Mouse (Mus musculus) erythroblast, embryonic 14.5 days (primary cell): ENCODE measurements around the gene Stk4. TPM values are rescaled to one million over a fixed set of nuclear protein-coding genes. Genes with fewer than 3 reads are reported as not detected.

Experiments
- H3K27me3 ChIP-seq: 2 replicates; pipeline ENCODE4 v1.6.1; 2012; ENCODE audit warnings: inconsistent platforms; ENCODE audit not compliant: control insufficient read depth
- H3K36me3 ChIP-seq: 2 replicates; pipeline ENCODE4 v1.6.1; 2012; ENCODE audit warnings: mild to moderate bottlenecking, inconsistent platforms; ENCODE audit not compliant: control insufficient read depth
- H3K4me1 ChIP-seq: 2 replicates; pipeline ENCODE4 v1.6.1; 2012; ENCODE audit warnings: inconsistent platforms; ENCODE audit not compliant: control insufficient read depth
- H3K4me3 ChIP-seq: replicated peaks from 2 replicates; pipeline ENCODE3; 2012; ENCODE audit warnings: moderate library complexity, mild to moderate bottlenecking, inconsistent platforms
- H3K9me3 ChIP-seq: 2 replicates; pipeline ENCODE4 v1.6.1; 2012; ENCODE audit warnings: low read length, inconsistent platforms, mixed read lengths; ENCODE audit not compliant: control insufficient read depth
- GATA1 ChIP-seq: IDR thresholded peaks from 2 replicates; pipeline ENCODE4 v1.6.1; 2012; ENCODE audit warnings: low read length, inconsistent platforms, mixed read lengths
- TAL1 ChIP-seq: IDR thresholded peaks from 3 replicates; pipeline ENCODE4 v1.6.1; 2012; ENCODE audit warnings: low read length, inconsistent platforms, mixed read lengths
- polyA plus RNA-seq: library from polyadenylated mRNA; stranded (reverse); fragments of >175 nt; gene quantifications from 2 replicates; pipeline ENCODE4 v1.2.3, GENCODE M21; 2012

The Stk4 gene
- polyA plus RNA-seq, 1 experiment: 0.71 TPM

DNA sequence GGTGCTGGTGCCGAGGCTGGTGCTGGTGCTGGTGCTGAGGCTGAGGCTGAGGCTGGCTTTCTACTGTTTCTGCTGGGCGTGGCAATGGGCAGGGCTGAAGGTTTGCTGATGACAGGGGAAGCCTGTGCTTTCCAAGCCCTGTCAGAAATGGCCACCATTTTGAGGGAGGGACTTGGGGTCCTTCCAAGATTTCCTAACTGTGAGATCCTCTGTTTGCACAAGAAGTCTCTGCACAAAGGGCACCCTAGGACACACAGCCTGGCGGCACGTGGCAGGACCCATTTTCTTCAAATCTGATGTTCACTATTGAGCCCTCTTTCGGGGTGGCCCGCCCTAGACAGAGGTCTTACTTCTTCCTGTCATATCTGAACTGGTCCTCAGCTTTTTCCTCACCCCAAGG, 120.5 kb downstream of the Stk4 start, which contains the start of gene Wfdc12:
Wfdc12 (minus strand) TSS at position 33 of the 400 bp plus-strand sequence.
- Histone ChIP-seq H3K9me3 (peaks cover under 1% of the 10 kb centered on the region; the same call in 1 of the 2 replicates), H3K4me3 (no peak within 1 kb of the TSS), H3K27me3 (no peaks in the 10 kb centered on the region), H3K36me3 (no peaks in the 10 kb centered on the region), H3K4me1 (no peaks in the 10 kb centered on the region)
- TF ChIP-seq TAL1 (no peak), GATA1 (no peak)

DNA sequence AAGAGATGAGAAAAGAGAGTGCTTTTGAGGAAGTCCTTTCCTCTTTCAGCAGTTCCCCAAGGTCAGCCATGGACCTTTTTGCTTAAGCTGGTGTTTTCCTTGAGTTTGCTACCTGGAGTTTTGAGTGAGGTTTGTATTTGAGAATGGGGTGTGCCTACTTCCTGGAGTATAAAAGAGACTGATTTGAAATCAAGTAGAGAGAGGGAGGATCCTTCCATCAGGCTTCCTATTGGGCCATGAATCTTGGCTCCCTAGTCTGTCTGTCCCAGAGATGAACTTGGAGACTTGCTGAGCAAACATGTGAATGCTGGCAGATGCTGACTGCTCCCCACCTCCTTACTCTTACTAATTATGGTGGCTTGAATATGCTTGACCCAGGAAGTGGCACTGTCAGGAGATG, 122.2 kb downstream of the Stk4 start:
- no peaks in the 10 kb centered on the region for H3K36me3 ChIP-seq
- H3K4me1 ChIP-seq: no peaks in the 10 kb centered on the region
- TF ChIP-seq GATA1 (no peak), TAL1 (no peak)
- no peaks in the 10 kb centered on the region for H3K9me3 ChIP-seq
- H3K27me3 ChIP-seq: no peaks in the 10 kb centered on the region
- H3K4me3 ChIP-seq: no peak overlapping the region

DNA sequence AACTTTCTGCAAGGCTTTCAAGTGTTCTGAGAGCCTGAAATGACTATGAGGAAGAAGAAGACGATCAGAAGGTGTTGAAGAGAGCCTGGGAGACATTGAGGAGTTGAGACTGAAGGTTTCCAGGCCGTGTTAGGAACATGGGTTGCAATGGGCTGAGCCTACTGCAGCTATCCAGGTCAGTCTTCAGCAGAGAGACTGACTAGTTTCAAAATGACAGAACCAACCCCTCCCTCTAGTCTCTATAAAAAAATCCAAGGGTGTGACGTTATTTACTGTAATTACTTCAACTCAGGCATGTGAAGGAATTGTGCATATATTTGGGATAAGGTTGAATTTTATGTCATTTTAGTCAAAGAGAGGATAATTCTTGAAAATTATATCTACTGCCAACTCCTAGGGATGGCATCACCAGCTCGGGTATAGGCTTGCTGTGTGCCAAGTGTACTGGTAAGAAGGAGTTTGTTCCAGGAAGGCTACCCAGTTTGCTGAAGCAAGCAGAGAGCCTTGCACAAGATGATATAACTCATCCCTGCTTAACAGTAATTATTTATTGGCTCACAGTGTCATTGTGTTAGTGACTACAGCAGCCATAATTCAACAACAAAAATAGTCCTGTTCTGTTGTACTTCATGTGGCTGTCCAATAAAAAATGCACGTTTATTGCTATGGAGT, 125.0 kb downstream of the Stk4 start:
- TF ChIP-seq TAL1: no peak
- no peak for TF ChIP-seq GATA1
- Histone ChIP-seq H3K9me3 (no peaks in the 10 kb centered on the region; the same call in 1 of the 2 replicates), H3K27me3 (no peaks in the 10 kb centered on the region)

DNA sequence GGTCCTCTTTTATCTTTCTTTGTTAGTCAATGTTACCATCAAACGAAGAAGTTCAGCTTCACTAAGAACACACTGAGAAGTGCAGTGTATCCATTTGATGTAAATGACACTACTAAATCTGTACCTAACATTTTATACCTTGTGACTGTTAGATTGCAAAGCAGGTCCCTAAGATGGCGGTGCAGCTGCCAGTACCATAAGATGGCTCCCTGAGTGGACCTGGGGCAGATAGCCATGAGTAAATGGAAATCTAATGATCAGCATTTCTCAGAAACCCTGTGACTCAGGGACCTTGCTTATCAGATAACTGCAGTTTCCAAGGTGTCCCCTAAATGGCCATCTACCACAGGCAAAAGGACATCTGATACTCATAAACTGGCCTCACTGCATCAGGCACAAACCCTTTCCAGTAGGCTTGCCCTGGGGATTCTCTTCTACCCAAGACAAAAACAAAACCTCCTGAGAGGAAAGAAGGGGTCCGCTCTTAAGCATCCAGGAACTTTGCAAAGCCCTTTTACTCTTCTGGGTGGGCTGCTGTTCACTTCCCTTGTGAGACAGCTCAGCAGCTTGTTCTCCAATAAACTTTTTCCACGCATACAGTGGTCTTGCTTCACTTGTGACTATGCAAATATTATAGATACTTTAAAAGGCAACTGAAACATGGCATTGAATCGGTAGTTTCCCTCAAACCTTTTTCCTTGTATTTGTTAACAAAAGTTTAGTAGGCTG, 126.0 kb downstream of the Stk4 start:
- no peaks in the 10 kb centered on the region for H3K36me3 ChIP-seq
- TF ChIP-seq TAL1: no peak
- no peak for TF ChIP-seq GATA1
- H3K27me3 ChIP-seq: no peaks in the 10 kb centered on the region
- H3K4me3 ChIP-seq: no peak overlapping the region
- no peaks in the 10 kb centered on the region; the same call in 1 of the 2 replicates for H3K9me3 ChIP-seq
- no peaks in the 10 kb centered on the region for H3K4me1 ChIP-seq

More for the DNA sequence above, 125.0 kb downstream of the Stk4 start:
- Histone ChIP-seq H3K36me3 (no peaks in the 10 kb centered on the region), H3K4me3 (no peak overlapping the region), H3K4me1 (no peaks in the 10 kb centered on the region)

DNA sequence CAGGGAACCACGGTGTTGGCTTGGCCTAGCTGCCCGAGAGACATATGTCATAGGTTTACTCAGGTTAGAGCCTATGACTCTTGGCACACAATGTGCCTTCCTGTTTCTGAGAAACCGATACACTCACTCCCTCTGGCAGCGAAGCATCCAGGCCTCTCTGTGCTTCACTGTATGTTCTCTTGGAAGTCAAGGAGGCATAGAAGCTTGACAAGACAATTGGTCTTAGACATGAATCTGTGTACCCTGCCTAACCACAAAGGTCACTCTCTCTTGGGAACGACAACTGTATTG, 126.5 kb downstream of the Stk4 start:
- H3K4me3 ChIP-seq: no peak overlapping the region
- no peaks in the 10 kb centered on the region for H3K4me1 ChIP-seq
- TF ChIP-seq TAL1: no peak
- no peak for TF ChIP-seq GATA1
- H3K27me3 ChIP-seq: no peaks in the 10 kb centered on the region
- no peaks in the 10 kb centered on the region; the same call in 1 of the 2 replicates for H3K9me3 ChIP-seq
- H3K36me3 ChIP-seq: no peaks in the 10 kb centered on the region

DNA sequence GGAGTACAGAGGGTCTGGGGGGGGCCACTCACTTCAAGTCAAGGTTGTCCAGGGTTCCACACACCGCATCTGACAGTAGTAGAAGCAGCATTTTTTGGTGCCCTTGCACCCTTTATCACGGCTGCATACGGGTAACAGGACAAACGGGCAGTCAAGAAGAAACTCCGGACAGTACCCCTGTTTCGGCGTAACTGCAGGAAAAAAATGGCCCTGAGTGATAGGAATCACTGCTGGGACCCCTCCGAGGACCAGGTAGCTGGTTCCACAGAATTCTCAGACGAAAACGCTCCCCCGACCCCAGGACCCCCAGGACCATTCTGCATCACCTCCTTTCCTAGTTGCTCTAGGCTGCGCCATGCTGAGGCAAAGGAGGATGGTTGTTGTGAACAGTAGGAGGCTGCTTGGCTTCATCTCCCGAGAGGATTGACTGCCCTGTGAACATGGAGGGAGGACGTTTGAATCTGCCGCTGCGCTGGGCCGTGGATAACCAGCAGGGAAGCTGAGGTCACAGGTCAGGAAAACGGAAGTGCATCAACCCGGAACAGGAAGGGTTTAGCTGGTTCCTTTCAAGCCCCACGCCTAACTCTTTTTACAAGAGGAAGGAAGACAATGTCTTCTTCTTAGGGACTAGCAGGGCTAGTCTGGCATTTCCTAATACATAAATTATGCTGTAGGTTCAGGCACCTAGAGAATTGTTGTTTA, 129.7 kb downstream of the Stk4 start, which contains the start of gene Wfdc15a:
Wfdc15a (minus strand) TSS at position 505 of the 702 bp plus-strand sequence.
- TF ChIP-seq GATA1: no peak
- TF ChIP-seq TAL1: no peak
- Histone ChIP-seq H3K4me3 (no peak within 1 kb of the TSS), H3K9me3 (no peaks in the 10 kb centered on the region; the same call in 1 of the 2 replicates), H3K4me1 (no peaks in the 10 kb centered on the region), H3K36me3 (no peaks in the 10 kb centered on the region), H3K27me3 (no peaks in the 10 kb centered on the region)

Other genes starting within 250 kb of the Stk4 start
- not detected in 2 replicates for gene Ccn5, start 249.5 kb upstream of the Stk4 start, polyA plus RNA-seq
- not detected in 2 replicates for gene Kcnk15, start 216.7 kb upstream of the Stk4 start, polyA plus RNA-seq
- 0.01 TPM in 1 of 2 replicates, not detected in the other for gene Rims4, start 151.6 kb upstream of the Stk4 start, polyA plus RNA-seq
- 3.1 and 3.7 TPM in 2 replicates for gene Ywhab, start 75.4 kb upstream of the Stk4 start, polyA plus RNA-seq
- 0.02 and 0.09 TPM in 2 replicates for gene Pabpc1l, start 44.9 kb upstream of the Stk4 start, polyA plus RNA-seq
- gene Tomm34, start 847 bp downstream of the Stk4 start, polyA plus RNA-seq: 0.39 and 0.73 TPM in 2 replicates
- gene Kcns1, start 100.8 kb downstream of the Stk4 start, polyA plus RNA-seq: not detected in 2 replicates
- gene Wfdc5, start 112.4 kb downstream of the Stk4 start, polyA plus RNA-seq: not detected in 2 replicates
- not detected in 2 replicates for gene Wfdc12, start 120.3 kb downstream of the Stk4 start, polyA plus RNA-seq
- gene Wfdc15a, start 129.8 kb downstream of the Stk4 start, polyA plus RNA-seq: not detected in 2 replicates
- not detected in 2 replicates for gene Wfdc15b, start 151.3 kb downstream of the Stk4 start, polyA plus RNA-seq
- not detected in 2 replicates for gene Svs2, start 168.1 kb downstream of the Stk4 start, polyA plus RNA-seq
- not detected in 2 replicates for gene Svs3b, start 186.3 kb downstream of the Stk4 start, polyA plus RNA-seq
- not detected in 2 replicates for gene Svs4, start 208.1 kb downstream of the Stk4 start, polyA plus RNA-seq
- not detected in 2 replicates for gene Svs3a, start 218.9 kb downstream of the Stk4 start, polyA plus RNA-seq
- not detected in 2 replicates for gene Svs6, start 246.4 kb downstream of the Stk4 start, polyA plus RNA-seq